Mouse (Mus musculus) megakaryocyte, embryonic 14.5 days (primary cell): Measurements from ENCODE around the gene Man2a2. TPM values are rescaled to one million over a fixed set of nuclear protein-coding genes. Genes with fewer than 3 reads are reported as not detected.

Experiments used
- H3K27me3 ChIP-seq: replicated peaks from 2 replicates; pipeline ENCODE3; 2012; ENCODE audit warnings: inconsistent platforms
- H3K36me3 ChIP-seq: replicated peaks from 2 replicates; pipeline ENCODE3; 2012; ENCODE audit warnings: low read length, inconsistent platforms, mixed read lengths
- H3K4me1 ChIP-seq: 2 replicates; pipeline ENCODE4 v1.6.1; 2012; ENCODE audit warnings: inconsistent platforms
- H3K4me3 ChIP-seq: replicated peaks from 2 replicates; pipeline ENCODE3; 2012; ENCODE audit warnings: moderate library complexity, mild to moderate bottlenecking, inconsistent platforms
- H3K9me3 ChIP-seq: 2 replicates; pipeline ENCODE4 v1.6.1; 2012; ENCODE audit warnings: inconsistent platforms
- FLI1 ChIP-seq: IDR thresholded peaks from 2 replicates; pipeline ENCODE4 v1.6.1; 2012; ENCODE audit warnings: low read length, inconsistent platforms, mixed read lengths
- GATA1 ChIP-seq: IDR thresholded peaks from 3 replicates; pipeline ENCODE4 v1.6.1; 2012; ENCODE audit warnings: mixed read lengths, low read length, inconsistent platforms, borderline replicate concordance
- polyA plus RNA-seq: library from polyadenylated mRNA; stranded (reverse); fragments of >175 nt; gene quantifications from 2 replicates; pipeline ENCODE4 v1.2.3, GENCODE M21; 2012; ENCODE audit warnings: low replicate concordance; ENCODE audit not compliant: insufficient read depth

Man2a2 gene
- polyA plus RNA-seq, 1 experiment = 36.1 TPM

DNA sequence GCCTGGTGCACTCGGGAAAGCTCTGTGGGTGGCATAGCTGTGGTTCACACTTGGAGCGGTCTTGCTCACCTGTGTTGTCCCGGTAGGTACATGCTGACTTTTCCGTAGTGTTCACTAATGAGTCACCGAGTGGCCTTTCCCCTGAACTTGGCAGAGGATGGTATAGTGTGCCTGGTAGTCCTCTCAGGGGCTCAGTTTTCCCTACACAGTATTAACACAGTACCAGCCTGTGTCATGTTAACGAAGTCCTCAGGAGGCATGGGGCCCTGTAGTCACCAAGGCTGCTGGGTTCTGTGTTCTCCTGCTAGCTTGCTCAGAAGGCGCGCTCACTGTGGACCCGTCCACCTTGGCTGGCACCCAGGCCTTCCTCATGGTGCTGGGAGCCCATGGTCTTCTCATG lies 39.2 kb upstream of the Man2a2 start:
- peaks cover 49% of the 10 kb centered on the region for H3K27me3 ChIP-seq
- TF ChIP-seq FLI1 = no peak
- TF ChIP-seq GATA1 = no peak
- H3K4me3 ChIP-seq = no peak overlapping the region
- H3K36me3 ChIP-seq = no peaks in the 10 kb centered on the region
- H3K9me3 ChIP-seq = no peaks in the 10 kb centered on the region
- peaks cover 60% of the 10 kb centered on the region for H3K4me1 ChIP-seq

- Histone ChIP-seq H3K36me3 (no peaks in the 10 kb centered on the region), H3K27me3 (peaks cover 49% of the 10 kb centered on the region), H3K9me3 (no peaks in the 10 kb centered on the region), H3K4me1 (peaks cover 69% of the 10 kb centered on the region), H3K4me3 (no peak overlapping the region)
- TF ChIP-seq FLI1 (no peak), GATA1 (no peak)
Observed at GRCm38 (mm10) chr7:80407712-80408111, 36.5 kb upstream of the Man2a2 start.

- Histone ChIP-seq H3K36me3 (no peaks in the 10 kb centered on the region), H3K4me3 (no peak overlapping the region), H3K9me3 (no peaks in the 10 kb centered on the region), H3K27me3 (peaks cover 47% of the 10 kb centered on the region), H3K4me1 (peaks cover 65% of the 10 kb centered on the region)
- TF ChIP-seq FLI1 (no peak), GATA1 (no peak)
Observed at GRCm38 (mm10) chr7:80406186-80406585, 35.0 kb upstream of the Man2a2 start.

GRCm38 (mm10) chr7:80405188-80405695 lies 34.1 kb upstream of the Man2a2 start, which contains the start of gene Furin:
TSS of gene Furin (minus strand) at chr7:80405436.
- TF ChIP-seq GATA1 (no peak), FLI1 (no peak)
- Histone ChIP-seq H3K27me3 (peaks cover 41% of the 10 kb centered on the region), H3K4me3 (peak within 1 kb of the TSS; percentile 98), H3K9me3 (no peaks in the 10 kb centered on the region), H3K36me3 (peaks cover 4% of the 10 kb centered on the region), H3K4me1 (peaks cover 66% of the 10 kb centered on the region)

DNA sequence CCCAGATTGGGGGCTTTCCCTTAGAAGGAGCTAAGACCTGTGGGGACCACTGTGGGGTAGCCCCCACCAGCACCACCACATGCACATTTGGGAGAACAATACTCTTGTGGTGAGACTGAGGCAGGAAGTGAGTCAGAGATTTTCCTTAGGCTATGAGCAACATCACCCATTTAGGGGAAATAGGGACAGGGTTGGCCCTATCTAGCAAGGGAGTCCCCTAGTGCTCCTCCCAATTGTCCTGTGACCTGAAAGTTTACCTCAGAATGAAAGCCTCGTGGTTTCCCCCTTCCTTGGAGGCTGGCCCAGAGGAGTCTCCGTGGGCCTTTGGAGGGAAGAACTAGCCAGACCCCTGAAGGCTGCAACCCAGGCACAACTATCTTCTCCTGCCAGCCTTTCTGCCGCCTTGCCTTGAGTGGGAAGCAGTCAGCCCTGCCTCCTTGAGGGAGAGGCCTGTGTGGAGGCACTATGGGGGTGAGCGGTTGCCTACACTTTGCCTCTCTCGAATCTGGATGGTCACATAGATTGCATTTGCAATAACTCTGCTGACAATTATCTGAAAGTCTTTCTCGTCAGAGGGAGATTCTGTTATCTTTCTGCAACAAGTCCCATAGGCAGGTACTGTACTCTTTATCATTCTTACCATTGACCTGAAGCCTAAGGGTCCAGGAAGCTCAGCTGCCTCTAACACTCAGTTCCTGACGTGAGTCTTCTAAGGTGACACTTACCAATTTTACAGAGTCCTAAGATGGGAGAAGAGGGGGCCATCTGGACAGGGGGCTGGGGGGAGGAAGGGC lies 33.1 kb upstream of the Man2a2 start:
- Histone ChIP-seq H3K27me3 (peaks cover 37% of the 10 kb centered on the region), H3K4me3 (peak overlapping the region; percentile 98), H3K36me3 (peaks cover 12% of the 10 kb centered on the region), H3K4me1 (peaks cover 73% of the 10 kb centered on the region), H3K9me3 (no peaks in the 10 kb centered on the region)
- no peak for TF ChIP-seq FLI1

DNA sequence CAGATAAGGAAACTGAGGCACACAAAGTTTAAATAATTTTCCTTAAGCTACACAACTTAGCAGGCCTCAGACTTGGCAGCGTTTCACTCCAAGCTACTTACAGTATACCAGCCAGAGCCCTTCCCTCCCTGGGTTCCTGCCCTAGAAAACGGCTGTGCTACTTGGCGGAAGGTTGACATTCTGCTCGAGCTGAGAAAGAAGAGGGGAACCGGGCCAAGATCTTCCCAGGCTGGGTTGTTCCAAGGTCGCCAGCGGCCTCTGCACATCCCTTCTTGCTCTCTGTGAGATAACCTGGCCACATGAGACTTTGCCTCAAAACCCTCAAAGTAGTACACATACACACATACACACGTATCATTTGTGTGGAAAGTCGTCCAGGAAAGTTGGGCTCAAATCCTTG lies 32.4 kb upstream of the Man2a2 start:
- Histone ChIP-seq H3K27me3 (peaks cover 32% of the 10 kb centered on the region), H3K4me1 (peaks cover 80% of the 10 kb centered on the region), H3K4me3 (peak overlapping the region; percentile 98), H3K36me3 (peaks cover 19% of the 10 kb centered on the region), H3K9me3 (no peaks in the 10 kb centered on the region)
- TF ChIP-seq FLI1 (no peak), GATA1 (no peak)

- Histone ChIP-seq H3K27me3 (peaks cover 25% of the 10 kb centered on the region), H3K4me1 (peaks cover 82% of the 10 kb centered on the region), H3K9me3 (no peaks in the 10 kb centered on the region), H3K4me3 (peak overlapping the region; percentile 98), H3K36me3 (peaks cover 27% of the 10 kb centered on the region)
- TF ChIP-seq FLI1 (no peak), GATA1 (no peak)
Observed at GRCm38 (mm10) chr7:80402651-80403321, 31.6 kb upstream of the Man2a2 start.

DNA sequence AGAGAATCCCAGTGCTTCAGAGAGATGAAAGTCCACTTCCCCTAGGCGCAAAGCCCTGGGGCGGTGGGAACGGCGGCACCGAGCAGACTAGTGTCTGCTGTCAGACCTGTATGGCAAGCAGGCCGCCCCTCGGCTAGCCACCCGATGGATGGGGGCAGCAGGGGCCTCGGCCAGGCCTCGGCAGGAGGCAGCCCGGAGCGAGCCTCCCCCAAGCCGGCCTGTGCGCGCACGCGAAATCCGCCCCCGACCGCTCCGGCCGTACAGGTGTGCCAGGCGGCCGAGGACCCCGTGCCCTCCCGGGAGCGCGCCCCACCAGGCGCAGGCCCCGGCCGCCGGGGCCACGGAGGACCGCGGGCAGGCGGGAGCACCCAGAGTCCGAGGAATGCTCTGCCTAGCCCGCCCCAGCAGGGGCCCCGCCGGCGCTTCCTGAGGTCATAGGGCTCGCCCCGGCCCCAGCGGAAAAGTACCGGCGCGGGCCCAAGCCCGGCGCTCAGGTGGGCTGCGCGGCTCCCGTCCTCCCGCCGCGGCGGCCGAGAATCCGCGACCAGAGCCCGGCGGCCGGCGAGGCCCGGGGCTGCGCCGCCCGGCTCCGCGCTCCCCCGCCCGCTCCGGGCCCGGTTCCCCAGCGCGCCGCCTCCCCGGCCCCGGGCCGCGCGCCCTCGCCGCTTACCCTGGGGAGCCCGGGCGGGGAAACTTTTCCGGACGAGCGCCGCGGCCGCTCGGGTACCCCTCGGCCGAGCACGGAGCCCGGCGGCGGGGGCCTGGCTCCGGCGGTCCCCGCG lies 30.9 kb upstream of the Man2a2 start:
- Histone ChIP-seq H3K4me1 (peaks cover 82% of the 10 kb centered on the region), H3K27me3 (peaks cover 18% of the 10 kb centered on the region)
- TF ChIP-seq FLI1 (no peak), GATA1 (no peak)

DNA sequence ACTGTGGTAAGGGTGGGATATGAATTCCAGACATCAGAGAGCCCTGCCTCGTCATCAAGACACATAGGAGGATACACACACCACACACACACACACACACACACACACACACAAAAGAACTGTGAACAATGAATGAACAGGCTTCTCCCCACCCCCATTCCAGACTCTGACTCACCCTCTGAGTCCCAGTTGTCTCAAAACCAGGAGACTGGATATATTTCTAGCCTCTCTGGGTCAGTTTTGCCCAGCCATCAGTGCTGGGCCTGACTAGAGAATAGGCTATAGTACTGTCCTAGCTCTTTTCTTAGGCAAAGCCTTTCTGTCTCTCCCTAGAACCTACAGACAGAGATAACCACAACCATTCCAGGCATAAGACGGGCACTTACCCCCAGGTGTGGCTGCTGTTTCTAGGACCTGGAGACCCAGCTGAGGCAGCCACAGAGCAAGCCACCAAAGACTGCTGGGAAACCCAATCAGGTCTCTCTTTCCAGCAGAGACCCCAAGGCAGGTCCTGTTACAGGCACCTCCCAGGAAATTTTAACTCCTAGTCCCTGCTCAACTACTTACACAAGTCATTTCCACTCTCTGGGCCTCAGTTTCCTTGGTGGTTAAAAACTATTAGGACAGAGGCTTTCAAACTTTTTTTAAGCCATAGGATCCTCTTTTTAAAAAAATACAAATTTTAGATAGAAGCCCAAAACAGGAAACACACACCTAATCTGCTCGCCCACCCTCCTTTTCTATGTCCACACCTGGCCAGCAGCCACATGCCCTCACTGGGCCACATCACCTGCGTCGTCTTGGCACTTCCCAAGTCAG lies 30.1 kb upstream of the Man2a2 start:
- TF ChIP-seq FLI1 = no peak
- no peak for TF ChIP-seq GATA1
- H3K9me3 ChIP-seq = no peaks in the 10 kb centered on the region
- H3K36me3 ChIP-seq = peaks cover 42% of the 10 kb centered on the region
- peaks cover 82% of the 10 kb centered on the region for H3K4me1 ChIP-seq
- peaks cover 12% of the 10 kb centered on the region for H3K27me3 ChIP-seq
- H3K4me3 ChIP-seq = peak overlapping the region; percentile 98

More for the DNA sequence above, 30.9 kb upstream of the Man2a2 start:
- peak overlapping the region; percentile 98 for H3K4me3 ChIP-seq
- H3K36me3 ChIP-seq = peaks cover 34% of the 10 kb centered on the region
- no peaks in the 10 kb centered on the region for H3K9me3 ChIP-seq
